Mouse (Mus musculus) cerebellum, adult 2 months (tissue): ENCODE results near the gene Eepd1. TPM values are rescaled to one million over a fixed set of nuclear protein-coding genes. Genes with fewer than 3 reads are reported as not detected.
A peak's percentile ranks its signal among the peaks of the same experiment; 100 is the strongest.

Source experiments
- DNase-seq, 2 experiments: peaks; one replicate each; pipeline ENCODE4 v3.0.0; 2021
- H3K27ac ChIP-seq: fragments of 200-500 bp; 2 replicates; pipeline ENCODE4 v1.5.1; 2012; ENCODE audit warnings: low read length, control low read depth, inconsistent platforms; ENCODE audit not compliant: insufficient read depth
- H3K27me3 ChIP-seq: fragments of 200-500 bp; 2 replicates; pipeline ENCODE4 v1.6.1; 2012; ENCODE audit warnings: inconsistent platforms, mild to moderate bottlenecking, low read length, moderate library complexity; ENCODE audit not compliant: control insufficient read depth, insufficient read depth
- H3K4me1 ChIP-seq: fragments of 200-500 bp; 2 replicates; pipeline ENCODE4 v1.6.1; 2011; ENCODE audit warnings: low read length; ENCODE audit not compliant: control insufficient read depth, insufficient read depth
- H3K4me3 ChIP-seq: fragments of 200-500 bp; replicated peaks from 2 replicates; pipeline ENCODE3; 2011; ENCODE audit warnings: mild to moderate bottlenecking, low read depth, low read length, control low read depth; ENCODE audit not compliant: insufficient read depth
- CTCF ChIP-seq: fragments of 200-500 bp; IDR thresholded peaks from 2 replicates; pipeline ENCODE4 v1.5.1; 2011; ENCODE audit warnings: low read depth, mild to moderate bottlenecking, control low read depth, low read length, moderate library complexity, borderline replicate concordance; ENCODE audit not compliant: insufficient read depth
- POLR2A ChIP-seq: fragments of 200-500 bp; IDR thresholded peaks from 2 replicates; pipeline ENCODE4 v1.6.1; 2011; ENCODE audit warnings: low read length, control low read depth, borderline replicate concordance; ENCODE audit not compliant: insufficient read depth
- WGBS: fragments of 180-500 bp; shearing (Covaris S2); methylation state at CpG from one replicate; pipeline ENCODE4 v1.1.7; 2018; 5-methylcytosine and 5-hydroxymethylcytosine counted together
- polyA plus RNA-seq: library from polyadenylated mRNA; depleted of rRNA; stranded (reverse); fragments of >200 nt; gene quantifications from 2 replicates; pipeline ENCODE4 v1.2.3, GENCODE M21; 2012

Gene Eepd1
- polyA plus RNA-seq, 1 experiment: 11.0 TPM

DNA sequence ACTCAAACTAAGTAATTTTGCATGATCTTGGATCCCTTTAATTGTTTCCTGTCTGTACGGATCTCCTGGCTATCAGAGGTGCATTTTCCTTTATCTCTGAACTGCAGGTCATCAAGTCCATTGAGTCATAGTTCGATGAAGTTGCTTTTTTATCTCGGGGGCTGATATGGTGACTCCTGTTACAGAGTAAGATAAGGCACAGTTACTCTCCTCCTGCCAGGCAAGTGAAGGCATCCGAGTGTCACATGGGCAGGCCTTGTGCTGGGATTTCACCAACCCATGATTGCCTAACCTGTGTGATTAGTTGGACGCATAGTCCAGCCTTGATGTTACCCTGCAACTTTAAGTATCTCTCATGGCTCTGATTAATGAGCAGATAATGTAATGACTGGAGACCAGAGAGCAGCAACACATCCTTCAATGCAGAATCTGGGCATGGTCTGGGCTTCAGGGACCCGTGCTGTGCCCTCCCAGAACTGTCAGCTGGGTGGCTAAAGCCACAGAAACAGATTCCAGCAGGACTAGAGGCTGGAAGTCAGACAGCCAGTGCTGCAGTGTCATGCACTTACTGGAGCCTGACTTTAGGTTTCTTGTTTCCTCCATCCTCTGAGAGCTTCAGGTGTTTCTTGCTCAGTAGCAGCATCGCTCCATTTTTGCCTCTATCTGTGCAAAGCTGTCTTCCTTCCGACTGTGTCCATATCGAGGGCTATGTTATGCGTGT lies 20.4 kb upstream of the Eepd1 start:
- no peak for DNase-seq
- no peak overlapping the region for H3K27ac ChIP-seq
- no peaks in the 10 kb centered on the region for H3K27me3 ChIP-seq
- no peak overlapping the region for H3K4me3 ChIP-seq
- no peak for TF ChIP-seq POLR2A
- no peak for TF ChIP-seq CTCF
- H3K4me1 ChIP-seq: no peaks in the 10 kb centered on the region
- WGBS: 91% methylated on average over 10 of the region's 10 CpGs

DNA sequence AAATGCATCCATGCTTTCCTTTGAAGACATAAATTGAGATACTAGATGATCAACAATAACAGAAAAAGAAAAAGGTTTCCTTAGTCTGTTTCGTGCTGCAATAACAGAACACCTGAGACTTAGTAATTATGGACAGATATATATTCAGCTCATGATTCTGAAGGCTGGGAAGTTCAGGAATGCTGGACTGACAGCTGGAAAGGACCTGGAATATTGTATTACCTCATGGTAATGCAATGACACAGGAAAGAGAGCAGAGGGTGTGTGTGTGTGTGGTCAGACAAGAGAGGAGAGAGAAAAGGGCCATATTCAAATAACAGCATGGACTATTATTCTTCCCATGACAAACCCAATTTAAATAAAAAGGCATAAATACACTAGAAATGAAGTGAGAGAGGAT lies 17.0 kb upstream of the Eepd1 start:
- Histone ChIP-seq H3K27ac (no peak overlapping the region), H3K4me1 (no peaks in the 10 kb centered on the region), H3K27me3 (no peaks in the 10 kb centered on the region), H3K4me3 (no peak overlapping the region)
- TF ChIP-seq CTCF: no peak
- TF ChIP-seq POLR2A: no peak
- 85% methylated on average over 1 of the region's 1 CpGs for WGBS
- no peak for DNase-seq

DNA sequence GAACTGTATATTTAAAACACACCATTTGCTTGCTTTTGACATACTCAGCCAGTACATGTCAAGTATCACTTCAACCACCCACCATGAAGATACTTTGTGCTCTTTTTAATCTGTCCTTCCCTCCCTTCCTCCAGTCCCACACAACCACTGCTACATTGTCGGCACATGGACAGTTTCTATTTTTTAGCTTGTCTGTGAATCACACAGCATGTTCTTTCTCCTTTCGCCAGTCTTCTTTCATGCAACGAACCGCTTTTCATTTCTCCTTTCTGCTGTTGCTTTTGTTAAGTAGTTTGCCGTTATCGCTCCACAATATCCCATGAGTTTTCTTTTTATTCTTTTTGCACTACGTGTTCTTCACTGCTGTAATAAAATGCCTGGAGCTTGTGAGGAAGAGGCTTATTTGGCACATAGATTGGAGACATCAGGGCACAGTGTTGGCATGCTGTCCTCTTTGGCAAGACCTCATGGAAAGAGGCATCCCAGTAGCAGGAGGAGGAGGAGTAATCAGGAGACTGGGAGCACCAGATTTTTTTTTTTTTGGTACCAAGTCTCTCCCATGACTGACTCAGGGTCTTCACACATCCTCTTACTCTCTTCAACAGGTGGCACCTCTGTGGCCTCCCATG lies 1.8 kb upstream of the Eepd1 start:
- DNase-seq: peak in 1 of 2 experiments; percentile 34
- Histone ChIP-seq H3K27me3 (no peaks in the 10 kb centered on the region), H3K4me1 (peaks cover 15% of the 10 kb centered on the region), H3K4me3 (no peak overlapping the region), H3K27ac (no peak overlapping the region)
- TF ChIP-seq CTCF (no peak), POLR2A (no peak)
- WGBS: 74% methylated on average over 7 of the region's 7 CpGs

DNA sequence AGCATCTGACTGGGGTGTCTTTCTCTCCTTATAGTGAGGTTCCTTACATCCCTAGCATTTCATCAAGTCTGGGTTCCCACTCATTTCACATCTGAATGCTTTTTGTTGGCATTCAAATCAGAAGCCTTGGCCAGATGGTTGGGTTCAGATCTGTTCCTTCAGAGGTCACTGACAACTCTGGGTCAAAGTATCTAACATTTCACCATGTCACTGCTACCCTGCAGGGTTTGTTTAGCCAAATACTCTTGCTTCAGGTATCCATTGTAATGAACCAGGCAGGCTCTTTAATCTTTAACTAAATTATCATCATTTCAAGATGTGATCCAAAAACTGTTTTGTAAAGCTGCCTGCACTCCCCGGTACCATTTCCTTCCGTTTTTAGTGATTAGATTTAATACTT lies 671 bp upstream of the Eepd1 start:
- no peak for DNase-seq
- H3K4me1 ChIP-seq: peaks cover 20% of the 10 kb centered on the region
- no peaks in the 10 kb centered on the region for H3K27me3 ChIP-seq
- no peak overlapping the region for H3K4me3 ChIP-seq
- 51% methylated on average over 2 of the region's 2 CpGs for WGBS
- no peak overlapping the region for H3K27ac ChIP-seq
- TF ChIP-seq POLR2A: no peak
- no peak for TF ChIP-seq CTCF

DNA sequence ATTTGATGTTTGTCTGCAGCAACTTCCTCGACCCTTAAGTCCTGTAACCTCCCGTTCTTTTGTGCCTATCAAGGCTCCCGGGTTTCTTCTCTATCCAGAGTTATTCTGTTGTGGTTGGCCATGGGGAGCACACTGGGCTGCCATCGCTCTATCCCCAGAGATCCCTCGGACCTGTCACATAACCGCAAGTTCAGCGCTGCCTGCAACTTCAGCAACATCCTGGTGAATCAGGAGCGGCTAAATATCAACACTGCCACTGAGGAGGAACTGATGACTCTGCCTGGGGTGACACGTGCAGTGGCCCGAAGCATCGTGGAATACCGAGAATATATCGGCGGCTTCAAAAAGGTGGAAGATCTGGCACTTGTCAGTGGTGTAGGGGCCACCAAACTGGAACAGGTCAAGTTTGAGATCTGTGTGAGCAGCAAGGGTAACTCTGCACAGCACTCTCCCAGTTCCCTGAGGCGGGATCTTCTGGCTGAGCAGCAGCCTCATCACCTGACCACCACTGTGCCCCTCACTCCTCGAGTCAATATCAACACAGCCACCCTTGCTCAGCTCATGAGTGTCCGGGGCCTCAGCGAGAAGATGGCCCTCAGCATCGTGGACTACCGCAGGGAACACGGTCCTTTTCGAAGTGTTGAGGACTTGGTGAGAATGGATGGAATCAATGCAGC lies 1.1 kb downstream of the Eepd1 start:
- peak overlapping the region; percentile 27 for H3K4me3 ChIP-seq
- peak; percentile 29 to 45 for DNase-seq
- H3K27ac ChIP-seq: no peak overlapping the region
- 48% methylated on average over 22 of the region's 22 CpGs for WGBS
- no peaks in the 10 kb centered on the region for H3K27me3 ChIP-seq
- TF ChIP-seq CTCF (no peak), POLR2A (no peak)
- peaks cover 20% of the 10 kb centered on the region for H3K4me1 ChIP-seq

DNA sequence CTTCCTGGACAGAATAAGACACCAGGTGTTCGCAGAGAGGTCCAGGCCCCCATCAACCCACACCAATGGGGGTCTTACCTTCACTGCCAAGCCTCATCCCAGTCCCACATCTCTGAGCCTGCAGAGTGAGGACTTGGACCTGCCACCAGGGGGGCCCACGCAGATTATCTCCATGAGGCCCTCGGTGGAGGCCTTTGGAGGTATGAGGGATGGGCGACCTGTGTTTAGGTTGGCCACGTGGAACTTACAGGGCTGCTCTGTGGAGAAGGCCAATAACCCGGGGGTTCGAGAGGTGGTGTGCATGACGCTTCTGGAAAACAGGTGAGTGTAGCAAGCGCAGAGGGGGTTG lies 1.6 kb downstream of the Eepd1 start:
- WGBS: 86% methylated on average over 9 of the region's 9 CpGs

DNA sequence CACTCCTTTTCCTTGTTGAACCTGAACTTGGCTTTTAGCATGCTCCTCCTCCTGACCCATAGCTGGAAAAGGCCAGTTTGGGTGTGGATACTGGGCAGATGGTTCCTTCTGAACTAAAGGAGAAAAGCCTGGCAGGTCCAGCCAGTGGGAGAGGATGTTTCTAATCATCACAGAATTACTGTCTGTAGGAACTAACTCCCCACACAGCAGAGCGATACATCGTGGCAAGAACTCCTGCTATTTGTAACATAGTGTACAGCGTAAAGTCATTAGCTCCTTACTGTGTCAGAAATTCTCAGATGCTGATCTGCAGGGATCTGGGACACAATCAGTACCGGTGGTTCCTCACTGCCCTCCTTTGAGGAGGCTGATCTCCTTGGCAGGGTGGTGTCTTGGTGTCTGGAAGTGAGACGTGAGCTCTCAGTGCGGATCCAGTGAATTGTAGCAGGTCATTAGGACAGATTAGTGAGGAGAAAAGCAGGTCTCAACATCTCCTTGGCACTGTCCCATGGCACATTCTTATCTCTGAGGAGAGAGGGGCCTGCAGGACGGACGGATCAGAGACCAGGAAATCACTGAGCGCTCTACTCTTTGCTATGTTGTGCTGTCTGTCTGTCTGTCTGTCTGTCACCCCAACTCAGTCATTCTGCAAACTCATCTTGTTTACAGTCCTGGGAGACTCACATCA lies 2.7 kb downstream of the Eepd1 start:
- no peak for TF ChIP-seq CTCF
- no peak for TF ChIP-seq POLR2A
- DNase-seq: peak in 1 of 2 experiments; percentile 22
- Histone ChIP-seq H3K4me1 (peaks cover 20% of the 10 kb centered on the region), H3K27ac (no peak overlapping the region), H3K27me3 (no peaks in the 10 kb centered on the region), H3K4me3 (peak overlapping the region; percentile 23)
- WGBS: 59% methylated on average over 9 of the region's 9 CpGs

More for the DNA sequence above, 1.6 kb downstream of the Eepd1 start:
- Histone ChIP-seq H3K27ac (no peak overlapping the region), H3K4me3 (no peak overlapping the region), H3K4me1 (peaks cover 20% of the 10 kb centered on the region), H3K27me3 (no peaks in the 10 kb centered on the region)
- TF ChIP-seq POLR2A (no peak), CTCF (0 out of 2 replicates have a peak, but pooled peaks have one; percentile 3)
- no peak for DNase-seq

DNA sequence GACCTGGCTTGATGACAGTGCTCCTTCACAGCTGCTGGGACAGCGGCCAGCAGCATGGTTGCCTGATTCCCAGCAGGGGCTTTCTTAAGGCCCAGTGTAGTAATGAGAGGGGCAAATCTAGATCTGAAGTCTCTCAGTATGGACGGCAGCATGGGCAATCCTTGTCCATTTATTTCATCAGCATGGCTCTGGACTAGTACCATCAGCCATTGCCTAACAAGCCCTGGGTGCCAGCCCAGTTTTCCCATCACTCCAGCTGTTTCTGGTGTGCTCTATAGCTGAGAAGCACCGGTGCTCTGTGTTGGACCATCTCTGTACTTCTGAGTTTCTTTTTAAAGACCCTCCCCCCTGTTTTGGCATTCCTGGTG lies 3.3 kb downstream of the Eepd1 start:
- 53% methylated on average over 3 of the region's 3 CpGs for WGBS
- no peak for TF ChIP-seq CTCF
- no peak for TF ChIP-seq POLR2A
- no peak for DNase-seq
- Histone ChIP-seq H3K27me3 (no peaks in the 10 kb centered on the region), H3K27ac (no peak overlapping the region), H3K4me1 (peaks cover 20% of the 10 kb centered on the region), H3K4me3 (no peak overlapping the region)
